Mouse (Mus musculus): ENCODE results near the gene Ctsj. TPM values are rescaled to one million over a fixed set of nuclear protein-coding genes. Genes with fewer than 3 reads are reported as not detected.
"Not testable (repeated sequence)": the region's sequence is repeated elsewhere in the genome, so short reads cannot be mapped to it uniquely, and the experiment has no call there.

Gene Ctsj
- not detected in 2 replicates for polyA plus RNA-seq (2012; rRNA removed)

DNA sequence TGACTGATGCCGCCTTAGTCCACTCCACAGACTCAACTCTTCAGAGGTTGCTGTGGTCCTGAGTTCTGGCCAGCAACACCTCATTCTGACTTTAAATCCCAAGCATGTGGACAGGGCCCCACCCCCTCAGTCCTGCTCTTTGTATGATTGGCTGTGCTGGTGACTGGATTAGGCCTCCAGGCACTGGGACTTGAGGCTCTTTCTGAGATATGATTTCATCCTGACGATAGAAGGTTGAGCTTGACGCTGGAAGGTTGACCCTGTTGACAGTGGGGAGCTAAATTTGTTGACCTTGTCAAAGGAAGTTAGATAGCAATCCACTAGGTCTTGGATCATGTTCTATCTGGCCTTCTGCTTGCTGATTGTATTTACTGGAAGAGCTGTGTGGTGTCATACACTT lies at the start of gene Ctsj:
Gene Ctsj, minus strand, starts transcription at position 101 of the 400 bp plus-strand sequence.
- 77% methylated on average over 3 of the region's 3 CpGs for WGBS
- DNase-seq (ENCODE audit: low read depth, low spot score): no peak

DNA sequence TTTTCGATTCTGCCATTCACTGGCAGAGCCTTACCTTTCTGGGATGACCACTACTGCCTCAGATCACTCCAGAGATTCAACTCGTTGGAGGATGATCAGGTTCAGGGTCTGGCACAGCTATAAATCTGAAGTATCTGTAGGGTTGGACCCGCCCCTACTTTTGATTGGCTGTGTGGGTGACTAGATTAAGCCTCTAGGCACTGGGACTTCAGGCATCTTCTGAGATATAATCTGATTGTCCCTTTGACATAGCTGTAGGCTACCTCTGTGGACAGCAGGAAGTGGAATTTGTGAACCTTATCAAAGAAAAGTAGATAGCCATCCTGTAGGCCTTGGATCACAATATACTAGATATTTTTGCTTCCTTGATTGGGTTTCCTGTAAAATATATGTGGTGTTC lies 34.8 kb upstream of the Ctsj start, which contains the start of gene Ctsq:
Gene Ctsq, minus strand, starts transcription at position 101 of the 400 bp plus-strand sequence.
- 40% methylated on average over 3 of the region's 3 CpGs for WGBS
- DNase-seq (ENCODE audit: low read depth, low spot score): no peak

DNA sequence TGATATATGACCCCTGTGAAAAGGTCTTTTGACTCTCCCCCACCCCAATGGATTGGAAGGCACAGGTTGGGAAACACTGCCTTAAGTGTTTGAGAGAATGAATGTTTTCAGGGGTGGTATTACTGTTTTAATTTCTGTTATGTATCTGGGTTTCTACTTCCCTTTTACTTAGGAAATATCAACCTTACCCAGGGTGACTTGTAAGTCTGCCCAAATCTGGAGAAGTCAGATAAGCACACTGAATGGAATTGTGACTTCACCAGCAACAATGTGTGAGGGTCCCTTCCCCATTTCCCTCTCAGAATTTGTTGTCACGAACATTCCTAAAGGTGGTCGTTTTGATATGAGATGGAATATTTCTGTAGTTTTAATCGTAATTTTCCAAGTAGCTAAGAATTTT lies 17.0 kb upstream of the Ctsj start:
- WGBS: 85% methylated on average over 3 of the region's 3 CpGs
- no peak for DNase-seq (ENCODE audit: low read depth, low spot score)

DNA sequence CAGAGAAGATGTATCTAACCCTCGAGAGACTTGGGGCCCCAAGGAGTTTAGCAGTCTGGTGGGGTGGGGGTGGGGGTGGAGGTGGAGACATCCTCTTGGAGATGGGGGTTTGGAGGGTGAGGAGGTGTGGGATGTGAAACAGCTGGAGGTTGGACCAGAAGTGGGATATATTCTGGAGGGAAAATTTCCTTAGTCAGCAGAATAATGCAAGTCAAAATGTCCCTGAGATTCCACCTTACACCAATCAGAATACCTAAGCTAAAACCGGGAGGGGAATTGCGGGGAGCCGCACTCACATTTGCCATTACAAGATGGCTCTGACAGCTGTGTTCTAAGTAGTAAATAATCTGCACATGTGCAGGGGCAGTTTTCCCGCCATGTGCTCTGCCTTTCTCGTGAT lies 16.1 kb upstream of the Ctsj start:
- DNase-seq (ENCODE audit: low read depth, low spot score): no peak
- WGBS: 75% methylated on average over 6 of the region's 6 CpGs

DNA sequence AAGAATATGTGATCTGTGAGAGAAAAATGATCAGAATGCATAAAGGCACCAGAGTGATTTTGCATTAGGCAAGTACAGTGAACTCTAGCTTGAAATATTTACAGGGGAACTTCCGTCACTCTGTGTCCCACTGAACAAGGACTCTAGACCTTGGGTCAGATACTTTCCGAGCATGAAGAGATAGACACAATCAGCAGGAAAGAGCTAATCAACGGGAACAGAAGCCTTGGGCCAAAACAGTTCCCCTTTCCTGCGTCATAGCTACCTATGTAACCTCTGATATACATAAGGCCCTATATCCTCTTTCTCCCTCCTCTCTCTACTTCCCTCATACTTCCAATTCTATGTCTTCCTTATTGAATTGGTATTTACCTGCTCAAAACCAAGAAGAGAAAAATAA lies 4.4 kb upstream of the Ctsj start:
- DNase-seq (ENCODE audit: low read depth, low spot score): no peak
- WGBS: 65% methylated on average over 4 of the region's 4 CpGs

DNA sequence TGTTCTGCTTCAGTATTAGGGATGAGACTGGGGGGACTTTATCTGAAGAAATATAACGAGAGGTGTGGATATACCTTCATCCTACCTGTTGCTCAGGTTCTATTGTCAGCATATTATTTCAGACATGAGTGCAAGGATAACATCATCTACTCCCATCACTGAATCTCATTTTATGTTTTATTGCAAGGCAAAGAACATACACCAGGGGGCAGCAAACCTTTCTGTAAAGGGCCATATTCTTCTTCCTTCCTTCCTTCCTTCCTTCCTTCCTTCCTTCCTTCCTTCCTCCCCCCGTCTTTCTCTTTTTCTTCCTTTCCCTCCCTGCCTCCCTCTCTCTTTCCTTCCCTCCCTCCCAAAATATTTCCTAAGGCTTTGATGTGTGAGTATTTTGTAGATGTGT lies 8.2 kb downstream of the Ctsj start:
- WGBS: 41% methylated on average over 2 of the region's 2 CpGs
- no peak for DNase-seq (ENCODE audit: low read depth, low spot score)

DNA sequence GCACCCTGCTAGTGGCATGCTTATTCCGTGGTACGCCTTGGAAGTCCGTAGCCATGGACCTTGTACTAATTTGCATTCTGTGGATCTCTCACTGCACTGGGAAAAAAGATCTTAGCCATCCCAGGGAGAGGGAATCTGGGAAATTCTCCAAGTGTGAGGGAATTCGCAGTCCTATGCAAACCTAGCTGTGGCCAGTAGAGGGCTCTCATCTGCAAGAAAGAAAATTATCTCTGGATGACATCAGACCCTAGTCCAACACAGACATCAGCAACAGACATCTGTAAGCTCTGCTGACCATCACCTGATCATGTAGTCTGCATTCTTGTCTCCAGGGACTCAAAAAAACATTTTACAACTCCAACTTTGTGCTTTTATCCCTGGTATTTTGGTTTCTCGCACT lies 18.8 kb downstream of the Ctsj start:
- 76% methylated on average over 5 of the region's 5 CpGs for WGBS
- DNase-seq (ENCODE audit: low read depth, low spot score): not testable (repeated sequence)

DNA sequence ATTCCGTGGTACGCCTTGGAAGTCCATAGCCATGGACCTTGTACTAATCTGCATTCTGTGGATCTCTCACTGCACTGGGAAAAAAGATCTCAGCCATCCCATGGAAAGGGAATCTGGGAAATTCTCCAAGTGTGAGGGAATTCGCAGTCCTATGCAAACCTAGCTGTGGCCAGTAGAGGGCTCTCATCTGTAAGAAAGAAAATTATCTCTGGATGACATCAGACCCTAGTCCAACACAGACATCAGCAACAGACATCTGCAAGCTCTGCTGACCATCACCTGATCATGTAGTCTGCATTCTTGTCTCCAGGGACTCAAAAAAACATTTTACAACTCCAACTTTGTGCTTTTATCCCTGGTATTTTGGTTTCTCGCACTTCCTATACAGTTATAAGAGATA lies 33.4 kb downstream of the Ctsj start:
- WGBS: 74% methylated on average over 4 of the region's 4 CpGs
- DNase-seq (ENCODE audit: low read depth, low spot score): not testable (repeated sequence)

DNA sequence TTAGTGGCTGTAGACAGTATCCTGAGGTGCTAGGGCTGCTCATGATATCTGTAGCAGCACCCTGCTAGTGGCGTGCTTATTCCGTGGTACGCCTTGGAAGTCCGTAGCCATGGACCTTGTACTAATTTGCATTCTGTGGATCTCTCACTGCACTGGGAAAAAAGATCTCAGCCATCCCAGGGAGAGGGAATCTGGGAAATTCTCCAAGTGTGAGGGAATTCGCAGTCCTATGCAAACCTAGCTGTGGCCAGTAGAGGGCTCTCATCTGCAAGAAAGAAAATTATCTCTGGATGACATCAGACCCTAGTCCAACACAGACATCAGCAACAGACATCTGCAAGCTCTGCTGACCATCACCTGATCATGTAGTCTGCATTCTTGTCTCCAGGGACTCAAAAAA lies 41.8 kb downstream of the Ctsj start:
- 49% methylated on average over 4 of the region's 5 CpGs for WGBS
- DNase-seq (ENCODE audit: low read depth, low spot score): not testable (repeated sequence)

DNA sequence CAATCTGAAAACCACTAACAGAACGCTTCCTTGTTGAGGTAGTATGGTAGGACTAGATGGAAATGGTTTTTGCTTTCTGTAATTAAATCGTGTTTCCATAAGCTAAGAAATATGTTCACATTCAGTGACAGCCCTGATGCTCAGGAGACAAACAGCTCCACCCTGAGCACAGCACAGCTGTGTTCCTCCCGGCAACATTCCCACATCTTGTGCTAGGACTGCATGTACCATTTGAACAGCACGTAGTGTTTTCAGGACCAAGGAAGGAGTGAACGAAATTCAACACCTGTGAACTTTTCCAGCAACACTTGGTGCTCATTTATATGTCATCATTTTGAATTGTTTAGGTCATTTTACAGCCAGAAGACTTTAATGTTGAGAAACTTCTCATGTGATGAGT lies 44.1 kb downstream of the Ctsj start:
- WGBS: 57% methylated on average over 5 of the region's 5 CpGs

More for the DNA sequence above, 44.1 kb downstream of the Ctsj start:
- no peak for DNase-seq (ENCODE audit: low read depth, low spot score)

Other genes with a start within 250 kb of the Ctsj start
- not detected in 2 replicates for gene BC051665, start 219.6 kb downstream of the Ctsj start, polyA plus RNA-seq (2012; rRNA removed)
- gene Ctsll3, start 203.1 kb downstream of the Ctsj start, polyA plus RNA-seq (2012; rRNA removed): not detected in 2 replicates
- gene 4930486L24Rik, start 141.5 kb downstream of the Ctsj start, polyA plus RNA-seq (2012; rRNA removed): not detected in 2 replicates
- gene Gm49392, start 109.1 kb downstream of the Ctsj start, polyA plus RNA-seq (2012; rRNA removed): 0.14 and 0.15 TPM in 2 replicates
- 0.66 and 0.83 TPM in 2 replicates for gene Ctla2b, start 108.5 kb downstream of the Ctsj start, polyA plus RNA-seq (2012; rRNA removed)
- not detected in 2 replicates for gene Tpbpb, start 101.1 kb downstream of the Ctsj start, polyA plus RNA-seq (2012; rRNA removed)
- not detected in 2 replicates for gene Gm49393, start 70.4 kb downstream of the Ctsj start, polyA plus RNA-seq (2012; rRNA removed)
- gene Gm49391, start 69.4 kb downstream of the Ctsj start, polyA plus RNA-seq (2012; rRNA removed): 0.41 TPM in 1 of 2 replicates, not detected in the other
- 2.5 and 2.8 TPM in 2 replicates for gene Ctla2a, start 69.3 kb downstream of the Ctsj start, polyA plus RNA-seq (2012; rRNA removed)
- not detected in 2 replicates for gene Tpbpa, start 64.0 kb downstream of the Ctsj start, polyA plus RNA-seq (2012; rRNA removed)
- gene Ctsq, start 34.7 kb upstream of the Ctsj start, polyA plus RNA-seq (2012; rRNA removed): not detected in 2 replicates
- not detected in 2 replicates for gene Ctsr, start 158.3 kb upstream of the Ctsj start, polyA plus RNA-seq (2012; rRNA removed)
- gene Cts6, start 197.5 kb upstream of the Ctsj start, polyA plus RNA-seq (2012; rRNA removed): not detected in 2 replicates
- not detected in 2 replicates for gene Cts8, start 249.4 kb upstream of the Ctsj start, polyA plus RNA-seq (2012; rRNA removed)

Data from large intestine, adult 2 months (tissue).